Mouse (Mus musculus) lung, postnatal 25 days (tissue): ENCODE measurements at regions not wholly inside any gene's neighbourhood (a gene's known extent, or its start where the extent isn't known, plus 50 kb on each side); places are given as distances from the start of the nearest gene placed in this dataset.

Experiments used
- DNase-seq: peaks from one replicate; pipeline ENCODE4 v3.0.0; 2022; ENCODE audit warnings: low spot score

DNA sequence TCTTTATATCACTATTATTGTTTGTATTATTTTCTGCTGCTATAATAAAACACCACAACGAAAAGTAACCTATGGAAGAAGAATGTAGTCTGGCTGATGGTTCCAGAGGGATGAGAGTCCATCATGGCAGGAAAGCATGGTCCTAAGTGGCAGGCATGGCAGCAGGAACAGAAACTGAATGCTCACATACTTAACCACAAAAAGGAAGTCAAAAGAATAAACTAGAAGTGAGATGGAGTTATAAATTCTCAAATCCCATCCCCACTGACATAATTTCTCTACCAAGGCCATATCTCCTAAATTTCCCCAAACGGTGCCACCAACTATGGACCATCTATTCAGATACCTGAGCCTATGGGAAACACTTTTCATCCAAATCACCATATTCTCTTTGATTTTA lies 408.7 kb upstream of the Cnksr2 start:
- DNase-seq, result no peak

DNA sequence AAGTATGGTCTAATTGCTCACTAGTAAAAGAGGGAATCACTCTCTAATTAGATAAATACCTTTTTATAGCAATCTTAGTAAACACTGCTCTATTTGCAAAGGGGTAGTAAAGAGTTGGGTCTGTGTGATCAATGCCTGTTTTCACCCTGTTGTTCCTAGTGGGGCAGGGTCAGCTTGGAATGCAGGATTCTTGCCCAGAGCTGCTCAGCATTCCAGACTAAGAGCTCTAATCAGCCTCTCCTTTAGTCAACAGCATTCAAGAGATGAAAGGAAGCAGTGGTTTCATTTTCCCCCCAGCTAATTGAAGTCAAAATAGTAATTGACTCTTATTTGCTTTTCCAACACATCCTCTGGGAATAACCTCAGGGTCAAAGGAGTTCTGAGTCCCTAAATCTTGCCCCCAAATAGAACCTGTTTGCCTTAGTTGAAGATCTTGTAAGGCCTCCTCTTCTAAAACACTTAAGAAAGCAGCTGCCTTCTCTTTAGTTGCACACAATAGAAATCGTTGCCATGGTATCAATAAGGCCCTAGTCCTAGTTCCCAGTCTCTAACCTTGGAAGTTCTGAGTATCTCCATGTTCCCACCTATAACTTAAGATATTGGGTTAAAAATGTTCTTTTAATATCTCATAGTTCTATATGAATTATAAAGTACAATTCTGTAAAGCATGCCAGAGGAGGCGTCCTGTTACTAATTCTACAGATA lies 380.6 kb upstream of the Cnksr2 start:
- peak; percentile 0 for DNase-seq

DNA sequence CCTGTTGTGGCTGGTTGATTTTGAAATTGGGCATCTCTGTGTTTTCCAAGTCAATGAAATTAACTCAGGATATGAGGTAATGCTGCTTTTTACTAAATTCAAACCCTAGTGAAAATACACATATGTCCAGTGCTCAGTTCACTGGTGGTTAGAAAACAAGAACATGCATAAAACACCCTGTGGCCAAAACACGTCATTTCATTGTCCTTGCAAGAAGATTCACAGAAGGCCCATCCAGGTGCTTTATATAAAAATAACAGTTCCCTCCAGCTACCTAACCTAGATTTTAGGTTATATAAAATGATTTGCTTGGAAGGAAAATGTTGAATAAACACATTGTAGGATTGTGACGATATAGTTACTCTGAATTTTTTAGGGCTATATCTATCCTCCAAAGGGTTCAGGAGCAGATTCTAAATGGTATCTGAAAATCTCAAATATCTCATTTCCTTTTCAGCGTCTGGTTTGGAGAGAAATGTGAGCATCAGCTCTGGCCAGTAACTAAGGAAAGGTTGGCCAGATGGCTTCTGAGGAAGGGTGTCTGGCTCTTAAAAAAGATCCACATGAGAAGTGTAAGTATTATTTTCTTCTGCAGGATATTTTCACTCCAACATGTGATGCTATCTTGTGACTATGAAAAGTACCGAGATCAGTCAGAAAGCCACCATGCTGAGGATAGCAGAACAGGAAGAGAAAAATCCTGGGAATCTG lies 351.2 kb upstream of the Cnksr2 start:
- DNase-seq, result no peak

DNA sequence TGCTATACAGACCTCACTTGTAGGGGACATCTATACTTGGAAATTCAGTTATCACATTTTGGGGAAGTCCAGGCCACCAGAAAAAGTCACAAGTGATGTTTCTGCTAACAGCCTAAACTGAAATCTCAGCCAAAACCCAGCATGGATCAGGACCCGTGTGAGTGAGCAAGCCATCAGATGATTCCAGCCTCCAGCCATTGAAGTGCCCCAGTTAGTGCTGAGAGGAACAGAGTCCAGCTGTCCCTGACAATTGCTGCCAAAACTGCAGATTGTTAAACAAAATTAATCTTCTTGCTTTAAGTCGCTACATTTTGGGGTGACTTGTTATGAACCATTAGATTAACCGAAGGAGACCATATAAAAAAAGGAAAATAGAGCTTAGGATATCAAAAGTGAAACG lies 332.7 kb upstream of the Cnksr2 start:
- peak; percentile 3 for DNase-seq

- no peak for DNase-seq
Observed at GRCm38 (mm10) chrX:158373219-158373618, 330.1 kb upstream of the Cnksr2 start.
